ENCODE assay signal across 23 mouse cellular contexts in genomic region chr5:149583507-149583906, GRCm38 (mm10). TPM values are rescaled to one million over a fixed set of nuclear protein-coding genes. Genes with fewer than 3 reads are reported as not detected.
A peak's percentile ranks its signal among the peaks of the same experiment; 100 is the strongest.
DNase-seq lines count a peak whose midpoint lies in the region; ATAC-seq lines count a peak whose summit lies in the region.
"Had no signal": no experiment of that assay in that cellular context is flagged by ENCODE, and none has a peak within 500 bp of the region (broad histone marks: within the 10 kb centered on the region; RNA-seq: fewer than 3 reads in every experiment).

No protein-coding gene starts in this region.

- no peak overlapping the region for H3K4me3 ChIP-seq in midbrain, embryonic 12.5 days
- H3K4me3 ChIP-seq in midbrain, embryonic 10.5 days = no peak overlapping the region
- no peak overlapping the region for H3K4me3 ChIP-seq in limb, embryonic 13.5 days
- no peak overlapping the region for H3K4me3 ChIP-seq in forebrain, embryonic 14.5 days (ENCODE audit: low read depth, low read length)
- H3K4me3 ChIP-seq: erythroblast, embryonic 14.5 days; forebrain, embryonic 12.5 days; gastrocnemius, adult 2 months; hindbrain, embryonic 13.5 days had no signal

- H3K27ac ChIP-seq in midbrain, embryonic 12.5 days (replicated peaks) = 0 out of 2 replicates have a peak overlapping the region, but pooled peaks have one; percentile 2
- H3K27ac ChIP-seq in midbrain, embryonic 10.5 days (replicated peaks) = no peak overlapping the region
- H3K27ac ChIP-seq in limb, embryonic 13.5 days = no peak overlapping the region
- no peak overlapping the region for H3K27ac ChIP-seq in forebrain, embryonic 14.5 days (ENCODE audit: low read depth, low read length)
- H3K27ac ChIP-seq: forebrain, embryonic 12.5 days; gastrocnemius, adult 2 months; hindbrain, embryonic 13.5 days; macrophage had no signal

- H3K4me2 ChIP-seq in midbrain, embryonic 12.5 days (replicated peaks) = no peak overlapping the region
- peak overlapping the region; percentile 23 for H3K4me2 ChIP-seq in limb, embryonic 13.5 days (replicated peaks)
- no peak overlapping the region for H3K4me2 ChIP-seq in forebrain, embryonic 14.5 days (ENCODE audit: low read length)
- H3K4me2 ChIP-seq: forebrain, embryonic 12.5 days; hindbrain, embryonic 13.5 days had no signal

- no peak for DNase-seq in midbrain, embryonic 10.5 days (ENCODE audit: low spot score)
- peak; percentile 53 for DNase-seq in ZHBTc4 (ENCODE audit: low read depth, low spot score)
- no peak for DNase-seq in thymus, postnatal 25 days
- DNase-seq in neural tube, embryonic 10.5 days (ENCODE audit: extremely low spot score, low spot score) = no peak
- no peak for DNase-seq in forebrain, embryonic 14.5 days (ENCODE audit: low spot score)
- DNase-seq: cerebellum, adult 11-12 months; cerebellum, postnatal 10 days; gastrocnemius, adult 2 months; kidney, postnatal 36 days; layer of hippocampus, adult 9-11 months; spleen, adult 18-20 months had no signal

- H3K36me3 ChIP-seq in midbrain, embryonic 12.5 days = no peaks in the 10 kb centered on the region
- H3K36me3 ChIP-seq in midbrain, embryonic 10.5 days = no peaks in the 10 kb centered on the region
- no peaks in the 10 kb centered on the region for H3K36me3 ChIP-seq in limb, embryonic 13.5 days
- no peaks in the 10 kb centered on the region for H3K36me3 ChIP-seq in forebrain, embryonic 14.5 days (ENCODE audit: control insufficient read depth, insufficient read depth, low read length)
- H3K36me3 ChIP-seq: forebrain, embryonic 12.5 days; hindbrain, embryonic 13.5 days had no signal

- no peak for ATAC-seq in midbrain, embryonic 12.5 days (ENCODE audit: low FRiP score, low read depth)
- ATAC-seq in limb, embryonic 13.5 days (ENCODE audit: low FRiP score, low read depth) = no peak
- ATAC-seq in forebrain, embryonic 14.5 days = no peak
- ATAC-seq: inflammation-experienced regulatory T-cells, adult 6 months had no signal

- no peak overlapping the region for H3K9ac ChIP-seq in midbrain, embryonic 12.5 days (replicated peaks)
- H3K9ac ChIP-seq in limb, embryonic 13.5 days = no peak overlapping the region
- H3K9ac ChIP-seq in forebrain, embryonic 14.5 days (ENCODE audit: low read length) = no peak overlapping the region
- H3K9ac ChIP-seq: forebrain, embryonic 12.5 days; hindbrain, embryonic 13.5 days had no signal

- H3K9me3 ChIP-seq in midbrain, embryonic 12.5 days = no peaks in the 10 kb centered on the region
- no peaks in the 10 kb centered on the region for H3K9me3 ChIP-seq in midbrain, embryonic 10.5 days (replicated peaks)
- no peaks in the 10 kb centered on the region for H3K9me3 ChIP-seq in limb, embryonic 13.5 days
- no peaks in the 10 kb centered on the region for H3K9me3 ChIP-seq in forebrain, embryonic 14.5 days (replicated peaks; ENCODE audit: control insufficient read depth, low read length)
- H3K9me3 ChIP-seq: forebrain, embryonic 12.5 days; hindbrain, embryonic 13.5 days had no signal

- peaks cover 1% of the 10 kb centered on the region; the same call in 1 of the 2 replicates for H3K27me3 ChIP-seq in midbrain, embryonic 12.5 days
- H3K27me3 ChIP-seq in midbrain, embryonic 10.5 days (ENCODE audit: low read depth, poor library complexity, severe bottlenecking) = no peaks in the 10 kb centered on the region
- H3K27me3 ChIP-seq in limb, embryonic 13.5 days = no peaks in the 10 kb centered on the region
- no peaks in the 10 kb centered on the region for H3K27me3 ChIP-seq in forebrain, embryonic 14.5 days (replicated peaks; ENCODE audit: control insufficient read depth, insufficient read depth, low read length)
- H3K27me3 ChIP-seq: hindbrain, embryonic 13.5 days had no signal

- H3K4me1 ChIP-seq in midbrain, embryonic 12.5 days = no peaks in the 10 kb centered on the region
- peaks cover 7% of the 10 kb centered on the region; the same call in 1 of the 2 replicates for H3K4me1 ChIP-seq in midbrain, embryonic 10.5 days
- H3K4me1 ChIP-seq in limb, embryonic 13.5 days = peaks cover 16% of the 10 kb centered on the region
- H3K4me1 ChIP-seq in forebrain, embryonic 14.5 days (ENCODE audit: control insufficient read depth, insufficient read depth, low read length) = 0 out of 2 replicates have a peak, but pooled peaks cover 2% of the 10 kb centered on the region

- 34% methylated on average over 8 of the region's 8 CpGs for WGBS in midbrain, embryonic 12.5 days
- WGBS in midbrain, embryonic 10.5 days = 32% methylated on average over 8 of the region's 8 CpGs
- WGBS in limb, embryonic 13.5 days = 9% methylated on average over 8 of the region's 8 CpGs
- 27% methylated on average over 8 of the region's 8 CpGs for WGBS in forebrain, embryonic 14.5 days

RNA-seq across cellular contexts. Expression of gene Hsph1, which starts 52.7 kb away (rescaled TPM):
- 105 and 119 TPM in 2 replicates for polyA plus RNA-seq in midbrain, embryonic 12.5 days (2016; fragmentation: Nextera tagmentation; extraction: Ambion mirVana)
- 109 and 137 TPM in 2 replicates for polyA plus RNA-seq in midbrain, embryonic 10.5 days (2016; fragmentation: Nextera tagmentation; extraction: Ambion mirVana)
- 57.9 and 72.5 TPM in 2 replicates for polyA plus RNA-seq in limb, embryonic 13.5 days (2015; fragmentation: Nextera tagmentation; extraction: Ambion mirVana)
- 86.0 and 106 TPM in 2 replicates for polyA plus RNA-seq in forebrain, embryonic 14.5 days (2014; fragmentation: Nextera tagmentation; extraction: Ambion mirVana)

RNA-seq across cellular contexts. Expression of gene Wdr95, which starts 55.0 kb away (rescaled TPM):
- polyA plus RNA-seq in midbrain, embryonic 12.5 days (2016; fragmentation: Nextera tagmentation; extraction: Ambion mirVana) = 0.08 and 0.10 TPM in 2 replicates
- not detected in 2 replicates for polyA plus RNA-seq in midbrain, embryonic 10.5 days (2016; fragmentation: Nextera tagmentation; extraction: Ambion mirVana)
- 0.08 and 0.34 TPM in 2 replicates for polyA plus RNA-seq in limb, embryonic 13.5 days (2015; fragmentation: Nextera tagmentation; extraction: Ambion mirVana)
- 0.69 and 1.2 TPM in 2 replicates for polyA plus RNA-seq in forebrain, embryonic 14.5 days (2014; fragmentation: Nextera tagmentation; extraction: Ambion mirVana)
- polyA plus RNA-seq: embryonic facial prominence, embryonic 11.5 days; erythroblast, embryonic 14.5 days; heart, embryonic 14.5 days; kidney, embryonic 14.5 days; liver, adult 2 months; liver, embryonic 16.5 days; macrophage had no signal
